ENCODE assay signal across 27 mouse cellular contexts in the genomic region with DNA sequence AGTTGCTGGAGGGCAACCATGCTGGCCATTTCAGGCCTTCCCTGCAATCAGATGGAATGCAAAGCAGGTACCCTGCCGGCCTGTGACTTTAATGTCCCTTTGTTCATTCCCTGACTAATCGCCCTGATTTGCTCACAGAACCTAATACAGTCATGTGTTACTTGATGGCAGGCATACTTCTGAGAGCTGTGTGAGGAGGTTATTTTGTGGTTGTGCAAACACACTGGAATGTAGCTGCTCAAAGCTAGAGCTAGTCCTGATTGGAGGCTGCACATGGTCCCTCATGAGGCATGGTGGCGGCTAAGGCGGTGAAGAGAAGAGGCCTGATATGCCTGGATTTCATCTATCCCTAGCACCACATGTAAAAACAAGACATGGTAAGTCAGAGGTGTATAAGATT. TPM values are rescaled to one million over a fixed set of nuclear protein-coding genes. Genes with fewer than 3 reads are reported as not detected.
DNase-seq lines count a peak whose midpoint lies in the region; ATAC-seq and TF ChIP-seq lines count a peak whose summit lies in the region.
"Had no signal": no experiment of that assay in that cellular context is flagged by ENCODE, and none has a peak within 500 bp of the region (broad histone marks: within the 10 kb centered on the region; RNA-seq: fewer than 3 reads in every experiment).

No protein-coding gene starts in this region.

- H3K27me3 ChIP-seq in lung, postnatal 0 days (replicated peaks; ENCODE audit: insufficient read depth, low read length) = no peaks in the 10 kb centered on the region
- H3K27me3 ChIP-seq in embryonic facial prominence, embryonic 14.5 days (replicated peaks; ENCODE audit: control insufficient read depth, insufficient read depth, low read length) = no peaks in the 10 kb centered on the region
- H3K27me3 ChIP-seq: hindbrain, embryonic 12.5 days; intestine, embryonic 15.5 days; limb, embryonic 13.5 days; lung, embryonic 15.5 days; megakaryocyte, embryonic 14.5 days; midbrain, embryonic 13.5 days had no signal

- no peak overlapping the region for H3K9ac ChIP-seq in lung, postnatal 0 days (replicated peaks; ENCODE audit: low read depth)
- no peak overlapping the region for H3K9ac ChIP-seq in embryonic facial prominence, embryonic 14.5 days (ENCODE audit: low read depth, low read length)
- H3K9ac ChIP-seq: hindbrain, embryonic 12.5 days; intestine, embryonic 15.5 days; limb, embryonic 13.5 days; lung, embryonic 15.5 days; midbrain, embryonic 13.5 days had no signal

- no peaks in the 10 kb centered on the region for H3K36me3 ChIP-seq in lung, postnatal 0 days (ENCODE audit: insufficient read depth, low read length)
- no peaks in the 10 kb centered on the region for H3K36me3 ChIP-seq in embryonic facial prominence, embryonic 14.5 days (ENCODE audit: control insufficient read depth, insufficient read depth, low read length)
- H3K36me3 ChIP-seq: hindbrain, embryonic 12.5 days; intestine, embryonic 15.5 days; limb, embryonic 13.5 days; lung, embryonic 15.5 days; midbrain, embryonic 13.5 days had no signal

- no peak overlapping the region for H3K4me3 ChIP-seq in lung, postnatal 0 days (ENCODE audit: low read depth, low read length)
- no peak overlapping the region for H3K4me3 ChIP-seq in embryonic facial prominence, embryonic 14.5 days (ENCODE audit: low read depth, low read length)
- H3K4me3 ChIP-seq: hindbrain, embryonic 12.5 days; intestine, embryonic 15.5 days; left cerebral cortex, adult 2 months; limb, embryonic 13.5 days; lung, embryonic 15.5 days; megakaryocyte, embryonic 14.5 days; midbrain, embryonic 13.5 days had no signal

- no peak overlapping the region for H3K4me2 ChIP-seq in lung, postnatal 0 days (replicated peaks; ENCODE audit: low read depth, low read length)
- no peak overlapping the region for H3K4me2 ChIP-seq in embryonic facial prominence, embryonic 14.5 days (ENCODE audit: low read depth, low read length)
- H3K4me2 ChIP-seq: hindbrain, embryonic 12.5 days; intestine, embryonic 15.5 days; limb, embryonic 13.5 days; liver, embryonic 11.5 days; lung, embryonic 15.5 days; midbrain, embryonic 13.5 days had no signal

- H3K9me3 ChIP-seq in lung, postnatal 0 days (ENCODE audit: low read length) = no peaks in the 10 kb centered on the region
- no peaks in the 10 kb centered on the region for H3K9me3 ChIP-seq in embryonic facial prominence, embryonic 14.5 days (ENCODE audit: control insufficient read depth, low read length)
- H3K9me3 ChIP-seq: G1E; hindbrain, embryonic 12.5 days; intestine, embryonic 15.5 days; limb, embryonic 13.5 days; lung, embryonic 15.5 days; midbrain, embryonic 13.5 days had no signal

- no peaks in the 10 kb centered on the region for H3K4me1 ChIP-seq in lung, postnatal 0 days (ENCODE audit: insufficient read depth, low read depth, low read length)
- H3K4me1 ChIP-seq in embryonic facial prominence, embryonic 14.5 days (ENCODE audit: control insufficient read depth, insufficient read depth, low read length) = 0 out of 2 replicates have a peak, but pooled peaks cover 5% of the 10 kb centered on the region
- H3K4me1 ChIP-seq: intestine, embryonic 15.5 days; limb, embryonic 13.5 days; lung, embryonic 15.5 days; midbrain, embryonic 13.5 days had no signal

- no peak for TF ChIP-seq CTCF in lung, postnatal 0 days (IDR thresholded peaks at IDR 0.05)

- TF ChIP-seq EP300 in lung, postnatal 0 days (IDR thresholded peaks at IDR 0.05) = no peak

- DNase-seq in lung, postnatal 0 days (ENCODE audit: low spot score) = peak; percentile 32
- no peak for DNase-seq in lung, postnatal 25 days (ENCODE audit: low spot score)
- DNase-seq in NIH3T3 (ENCODE audit: low read depth) = peak; percentile 11
- DNase-seq in embryonic facial prominence, embryonic 14.5 days (ENCODE audit: low spot score) = no peak
- DNase-seq in ovary, adult 18-20 months (ENCODE audit: low spot score) = no peak
- no peak for DNase-seq in embryo, embryonic 10.5 days (ENCODE audit: low spot score)
- DNase-seq: adrenal gland, postnatal 25 days; cerebellum, adult 11-12 months; cerebellum, adult 9-11 months; heart, postnatal 14 days; kidney, adult 8-10 months; kidney, postnatal 25 days; lung, postnatal 4 days; right cerebral cortex, adult 18-20 months; right cerebral cortex, postnatal 4 days; thymus, adult 2 months had no signal

- no peak overlapping the region for H3K27ac ChIP-seq in lung, postnatal 0 days (ENCODE audit: low read length)
- no peak overlapping the region for H3K27ac ChIP-seq in embryonic facial prominence, embryonic 14.5 days (replicated peaks; ENCODE audit: low read depth, low read length)
- H3K27ac ChIP-seq: hindbrain, embryonic 12.5 days; hindbrain, postnatal 0 days; intestine, embryonic 15.5 days; left cerebral cortex, adult 2 months; limb, embryonic 13.5 days; lung, embryonic 15.5 days; midbrain, embryonic 13.5 days had no signal

- ATAC-seq in lung, postnatal 0 days = peak; percentile 58
- ATAC-seq in embryonic facial prominence, embryonic 14.5 days (ENCODE audit: low read depth) = 0 out of 2 replicates have a peak, but pooled peaks have one; percentile 30
- ATAC-seq: forebrain, embryonic 16.5 days; hindbrain, postnatal 0 days; intestine, embryonic 15.5 days; midbrain, embryonic 13.5 days had no signal

- WGBS in lung, postnatal 0 days = 53% methylated on average over 4 of the region's 4 CpGs
- WGBS in embryonic facial prominence, embryonic 14.5 days = 60% methylated on average over 4 of the region's 4 CpGs

RNA-seq across cellular contexts. Expression of gene Cryl1, which starts 50.2 kb away (rescaled TPM):
- 16.0 and 17.5 TPM in 2 replicates for polyA plus RNA-seq in lung, postnatal 0 days (2015; fragmentation: Nextera tagmentation; extraction: Ambion mirVana)
- polyA plus RNA-seq in embryonic facial prominence, embryonic 14.5 days (2014; fragmentation: Nextera tagmentation; extraction: Ambion mirVana) = 32.0 and 37.0 TPM in 2 replicates

Comparison
In these comparisons a context has a peak if more than half of its experiments do, and no peak if none do; other contexts are left out.
1. DNase-seq: peak in lung, postnatal 0 days (single experiment) and NIH3T3 (single experiment); none in lung, postnatal 25 days (single experiment), embryonic facial prominence, embryonic 14.5 days (single experiment), ovary, adult 18-20 months (single experiment) and embryo, embryonic 10.5 days (single experiment).